Mouse (Mus musculus): ENCODE measurements around the gene 9530068E07Rik. TPM values are rescaled to one million over a fixed set of nuclear protein-coding genes. Genes with fewer than 3 reads are reported as not detected.

The 9530068E07Rik gene
- total and polyA plus RNA-seq, 3 experiments = 71.1 to 96.3 (median 73.9) TPM

- Histone ChIP-seq H3K9ac (ENCODE audit: low read depth, low read length) (no peak overlapping the region), H3K79me2 (replicated peaks; ENCODE audit: control insufficient read depth, insufficient read depth, low read length) (no peaks in the 10 kb centered on the region), H3K27ac (no peak overlapping the region), H3K27me3 (ENCODE audit: control insufficient read depth, insufficient read depth, low read length) (no peaks in the 10 kb centered on the region), H3K4me3 (no peak overlapping the region), H3K36me3 (ENCODE audit: control insufficient read depth, insufficient read depth, low read length) (no peaks in the 10 kb centered on the region), H3K4me1 (ENCODE audit: control insufficient read depth, insufficient read depth, low read length) (no peaks in the 10 kb centered on the region)
- TF ChIP-seq CTCF (IDR thresholded peaks at IDR 0.05) = no peak
- no peak for TF ChIP-seq POLR2A (IDR thresholded peaks at IDR 0.05; ENCODE audit: insufficient read depth, low read depth, low read length)
- TF ChIP-seq EP300 (IDR thresholded peaks at IDR 0.05; ENCODE audit: insufficient read depth, low read depth, low read length) = no peak
- intact Hi-C loops (cut with DNase I) = no loop called here
- DNase-seq = no peak
- 61% methylated on average over 5 of the region's 5 CpGs for WGBS
Measured at GRCm38 (mm10) chr11:52418358-52418757, 22.1 kb downstream of the 9530068E07Rik start.

GRCm38 (mm10) chr11:52419246-52419645 is 23.0 kb downstream of the 9530068E07Rik start:
- Histone ChIP-seq H3K36me3 (ENCODE audit: control insufficient read depth, insufficient read depth, low read length) (no peaks in the 10 kb centered on the region), H3K27ac (no peak overlapping the region), H3K27me3 (ENCODE audit: control insufficient read depth, insufficient read depth, low read length) (no peaks in the 10 kb centered on the region), H3K4me1 (ENCODE audit: control insufficient read depth, insufficient read depth, low read length) (no peaks in the 10 kb centered on the region), H3K79me2 (replicated peaks; ENCODE audit: control insufficient read depth, insufficient read depth, low read length) (no peaks in the 10 kb centered on the region), H3K9ac (ENCODE audit: low read depth, low read length) (no peak overlapping the region), H3K4me3 (no peak overlapping the region)
- no peak for TF ChIP-seq EP300 (IDR thresholded peaks at IDR 0.05; ENCODE audit: insufficient read depth, low read depth, low read length)
- TF ChIP-seq POLR2A (IDR thresholded peaks at IDR 0.05; ENCODE audit: insufficient read depth, low read depth, low read length) = no peak
- no peak for TF ChIP-seq CTCF (IDR thresholded peaks at IDR 0.05)
- no peak for DNase-seq
- intact Hi-C loops (cut with DNase I) = no loop called here
- 59% methylated on average over 5 of the region's 5 CpGs for WGBS

- Histone ChIP-seq H3K79me2 (replicated peaks; ENCODE audit: control insufficient read depth, insufficient read depth, low read length) (no peaks in the 10 kb centered on the region), H3K4me3 (no peak overlapping the region), H3K27me3 (ENCODE audit: control insufficient read depth, insufficient read depth, low read length) (no peaks in the 10 kb centered on the region), H3K27ac (no peak overlapping the region), H3K9ac (ENCODE audit: low read depth, low read length) (no peak overlapping the region), H3K36me3 (ENCODE audit: control insufficient read depth, insufficient read depth, low read length) (no peaks in the 10 kb centered on the region), H3K4me1 (ENCODE audit: control insufficient read depth, insufficient read depth, low read length) (no peaks in the 10 kb centered on the region)
- intact Hi-C loops (cut with DNase I) = loop anchor here (2.0 to 10.0 kb wide), 3 partner anchors 345 to 835 kb away; partner anchors contain the start of gene Fstl4
- TF ChIP-seq EP300 (IDR thresholded peaks at IDR 0.05; ENCODE audit: insufficient read depth, low read depth, low read length) = no peak
- no peak for TF ChIP-seq POLR2A (IDR thresholded peaks at IDR 0.05; ENCODE audit: insufficient read depth, low read depth, low read length)
- no peak for TF ChIP-seq CTCF (IDR thresholded peaks at IDR 0.05)
- DNase-seq = no peak
- 92% methylated on average over 7 of the region's 7 CpGs for WGBS
Measured at GRCm38 (mm10) chr11:52419861-52420260, 23.6 kb downstream of the 9530068E07Rik start.

- WGBS = 80% methylated on average over 12 of the region's 12 CpGs
Measured at GRCm38 (mm10) chr11:52420296-52421052, 24.2 kb downstream of the 9530068E07Rik start.

GRCm38 (mm10) chr11:52421053-52421778 is 25.0 kb downstream of the 9530068E07Rik start:
- Histone ChIP-seq H3K9ac (ENCODE audit: low read depth, low read length) (no peak overlapping the region), H3K27me3 (ENCODE audit: control insufficient read depth, insufficient read depth, low read length) (no peaks in the 10 kb centered on the region), H3K36me3 (ENCODE audit: control insufficient read depth, insufficient read depth, low read length) (no peaks in the 10 kb centered on the region), H3K79me2 (replicated peaks; ENCODE audit: control insufficient read depth, insufficient read depth, low read length) (no peaks in the 10 kb centered on the region), H3K4me1 (ENCODE audit: control insufficient read depth, insufficient read depth, low read length) (no peaks in the 10 kb centered on the region), H3K4me3 (no peak overlapping the region), H3K27ac (no peak overlapping the region)
- intact Hi-C loops (cut with DNase I) = loop anchor here (1.0 to 10.0 kb wide), 4 partner anchors 344 to 834 kb away; partner anchors contain the start of gene Fstl4
- WGBS = 33% methylated on average over 12 of the region's 12 CpGs
- DNase-seq = peak; percentile 9 to 52
- TF ChIP-seq POLR2A (IDR thresholded peaks at IDR 0.05; ENCODE audit: insufficient read depth, low read depth, low read length) (no peak), CTCF (IDR thresholded peaks at IDR 0.05) (peak; percentile 84)

More at GRCm38 (mm10) chr11:52420296-52421052, 24.2 kb downstream of the 9530068E07Rik start:
- TF ChIP-seq CTCF (IDR thresholded peaks at IDR 0.05) (no peak), EP300 (IDR thresholded peaks at IDR 0.05; ENCODE audit: insufficient read depth, low read depth, low read length) (no peak), POLR2A (IDR thresholded peaks at IDR 0.05; ENCODE audit: insufficient read depth, low read depth, low read length) (no peak)
- DNase-seq = no peak
- H3K4me3 ChIP-seq = no peak overlapping the region
- no peaks in the 10 kb centered on the region for H3K27me3 ChIP-seq (ENCODE audit: control insufficient read depth, insufficient read depth, low read length)
- no peaks in the 10 kb centered on the region for H3K4me1 ChIP-seq (ENCODE audit: control insufficient read depth, insufficient read depth, low read length)
- intact Hi-C loops (cut with DNase I) = loop anchor here (1.0 to 10.0 kb wide), 4 partner anchors 344 to 834 kb away; partner anchors contain the start of gene Fstl4
- H3K36me3 ChIP-seq (ENCODE audit: control insufficient read depth, insufficient read depth, low read length) = no peaks in the 10 kb centered on the region
- H3K79me2 ChIP-seq (replicated peaks; ENCODE audit: control insufficient read depth, insufficient read depth, low read length) = no peaks in the 10 kb centered on the region
- no peak overlapping the region for H3K27ac ChIP-seq
- H3K9ac ChIP-seq (ENCODE audit: low read depth, low read length) = no peak overlapping the region
